Mouse (Mus musculus): ENCODE results near the gene Fancc. TPM values are rescaled to one million over a fixed set of nuclear protein-coding genes. Genes with fewer than 3 reads are reported as not detected.

The Fancc gene
- polyA plus RNA-seq, 1 experiment from 2014 or later, result 23.4 TPM

GRCm38 (mm10) chr13:63528852-63529251 is 31.8 kb upstream of the Fancc start:
- 0% methylated on average over 2 of the region's 2 CpGs for WGBS
- Histone ChIP-seq H3K27ac (peak overlapping the region; percentile 81), H3K4me3 (no peak overlapping the region), H3K27me3 (ENCODE audit: insufficient read depth, poor library complexity, severe bottlenecking) (no peaks in the 10 kb centered on the region), H3K9me3 (no peaks in the 10 kb centered on the region), H3K36me3 (peaks cover 100% of the 10 kb centered on the region), H3K4me1 (replicated peaks) (peaks cover 70% of the 10 kb centered on the region)
- DNase-seq (ENCODE audit: low spot score), result no peak

- Histone ChIP-seq H3K4me3 (peak overlapping the region; percentile 14; the same call in 1 of the 2 replicates), H3K4me1 (replicated peaks) (peaks cover 70% of the 10 kb centered on the region), H3K9me3 (no peaks in the 10 kb centered on the region), H3K36me3 (peaks cover 100% of the 10 kb centered on the region), H3K27me3 (ENCODE audit: insufficient read depth, poor library complexity, severe bottlenecking) (no peaks in the 10 kb centered on the region), H3K27ac (peak overlapping the region; percentile 81)
- DNase-seq (ENCODE audit: low spot score), result peak; percentile 69
- 8% methylated on average over 5 of the region's 5 CpGs for WGBS
Measured at GRCm38 (mm10) chr13:63528164-63528675, 31.1 kb upstream of the Fancc start.

DNA sequence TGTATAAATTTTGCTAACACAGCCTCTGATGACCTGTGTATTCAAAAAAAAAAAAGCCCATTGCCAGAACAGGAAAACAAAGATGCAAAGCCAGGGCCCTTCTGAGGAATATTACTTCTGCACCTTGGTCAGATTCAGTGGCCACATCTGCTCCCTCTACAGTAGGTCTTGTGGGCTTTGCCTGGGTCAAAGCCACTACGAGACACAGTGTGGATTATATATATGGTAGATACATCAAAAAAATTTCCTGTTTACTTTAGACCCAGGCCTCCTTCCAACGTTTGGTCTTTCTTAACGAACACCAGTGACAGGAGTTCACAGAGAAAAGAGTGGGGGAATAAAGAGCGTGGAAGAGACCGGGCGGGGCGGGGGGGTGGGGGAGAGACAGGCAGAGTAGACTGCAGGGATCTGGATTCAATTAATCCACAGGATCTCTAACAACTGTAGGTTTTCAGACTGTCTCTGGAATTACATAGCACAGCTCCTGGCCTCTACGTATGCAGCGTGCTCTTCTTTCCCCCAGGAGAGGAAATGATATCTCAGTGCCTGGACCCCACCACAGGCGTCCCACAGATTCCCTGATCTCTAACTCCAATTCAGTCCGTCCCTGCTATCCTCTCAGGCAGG is 28.6 kb upstream of the Fancc start:
- DNase-seq (ENCODE audit: low spot score), result no peak
- Histone ChIP-seq H3K36me3 (peaks cover 99% of the 10 kb centered on the region), H3K4me1 (replicated peaks) (peaks cover 60% of the 10 kb centered on the region), H3K27ac (peak overlapping the region; percentile 13; the same call in 1 of the 2 replicates), H3K27me3 (ENCODE audit: insufficient read depth, poor library complexity, severe bottlenecking) (no peaks in the 10 kb centered on the region), H3K4me3 (no peak overlapping the region), H3K9me3 (no peaks in the 10 kb centered on the region)
- WGBS, result 59% methylated on average over 11 of the region's 11 CpGs

- H3K36me3 ChIP-seq, result peaks cover 99% of the 10 kb centered on the region
- peaks cover 52% of the 10 kb centered on the region for H3K4me1 ChIP-seq (replicated peaks)
- no peak for DNase-seq (ENCODE audit: low spot score)
- H3K4me3 ChIP-seq, result no peak overlapping the region
- H3K27me3 ChIP-seq (ENCODE audit: insufficient read depth, poor library complexity, severe bottlenecking), result no peaks in the 10 kb centered on the region
- WGBS, result 69% methylated on average over 25 of the region's 25 CpGs
- H3K9me3 ChIP-seq, result no peaks in the 10 kb centered on the region
- peak overlapping the region; percentile 35; the same call in 1 of the 2 replicates for H3K27ac ChIP-seq
Measured at GRCm38 (mm10) chr13:63524608-63525570, 27.8 kb upstream of the Fancc start.

- Histone ChIP-seq H3K36me3 (peaks cover 99% of the 10 kb centered on the region), H3K27ac (no peak overlapping the region), H3K4me1 (replicated peaks) (peaks cover 44% of the 10 kb centered on the region), H3K4me3 (no peak overlapping the region), H3K27me3 (ENCODE audit: insufficient read depth, poor library complexity, severe bottlenecking) (no peaks in the 10 kb centered on the region), H3K9me3 (no peaks in the 10 kb centered on the region)
- WGBS, result 92% methylated on average over 2 of the region's 2 CpGs
- no peak for DNase-seq (ENCODE audit: low spot score)
Measured at GRCm38 (mm10) chr13:63524061-63524460, 27.0 kb upstream of the Fancc start.

GRCm38 (mm10) chr13:63522832-63523231 is 25.8 kb upstream of the Fancc start:
- Histone ChIP-seq H3K36me3 (peaks cover 99% of the 10 kb centered on the region), H3K4me3 (no peak overlapping the region), H3K4me1 (replicated peaks) (peaks cover 32% of the 10 kb centered on the region), H3K27me3 (ENCODE audit: insufficient read depth, poor library complexity, severe bottlenecking) (no peaks in the 10 kb centered on the region), H3K27ac (no peak overlapping the region), H3K9me3 (no peaks in the 10 kb centered on the region)
- WGBS, result 77% methylated on average over 10 of the region's 10 CpGs
- DNase-seq (ENCODE audit: low spot score), result no peak

- H3K36me3 ChIP-seq, result peaks cover 98% of the 10 kb centered on the region
- 94% methylated on average over 6 of the region's 6 CpGs for WGBS
- H3K9me3 ChIP-seq, result no peaks in the 10 kb centered on the region
- no peak overlapping the region for H3K27ac ChIP-seq
- H3K27me3 ChIP-seq (ENCODE audit: insufficient read depth, poor library complexity, severe bottlenecking), result no peaks in the 10 kb centered on the region
- peaks cover 20% of the 10 kb centered on the region for H3K4me1 ChIP-seq (replicated peaks)
- DNase-seq (ENCODE audit: low spot score), result no peak
- no peak overlapping the region for H3K4me3 ChIP-seq
Measured at GRCm38 (mm10) chr13:63520110-63520509, 23.0 kb upstream of the Fancc start.

DNA sequence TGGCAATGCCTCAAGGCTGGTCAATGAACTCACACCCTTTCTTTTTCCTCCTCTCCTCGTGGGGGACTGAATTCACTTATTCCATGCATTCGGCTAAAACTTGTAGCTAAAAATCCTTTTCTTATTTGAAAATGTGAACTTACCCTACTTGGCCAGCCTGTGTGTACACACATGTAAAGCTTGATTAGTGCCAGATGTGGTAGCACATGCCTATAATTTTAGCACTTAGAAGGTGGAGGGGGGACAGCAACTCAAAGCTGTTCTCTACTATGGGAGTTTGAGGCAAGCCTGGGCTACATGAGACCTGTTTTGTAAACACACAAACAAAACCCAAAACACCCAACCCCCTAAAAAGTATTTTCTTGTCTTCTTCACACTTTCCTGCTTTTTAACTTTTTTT is 19.5 kb upstream of the Fancc start:
- WGBS, result 78% methylated on average over 2 of the region's 2 CpGs
- Histone ChIP-seq H3K36me3 (peaks cover 98% of the 10 kb centered on the region), H3K27ac (no peak overlapping the region; the same call in 1 of the 2 replicates), H3K4me1 (replicated peaks) (peaks cover 51% of the 10 kb centered on the region), H3K4me3 (no peak overlapping the region), H3K27me3 (ENCODE audit: insufficient read depth, poor library complexity, severe bottlenecking) (no peaks in the 10 kb centered on the region), H3K9me3 (no peaks in the 10 kb centered on the region)
- peak; percentile 2 for DNase-seq (ENCODE audit: low spot score)

GRCm38 (mm10) chr13:63515542-63515941 is 18.5 kb upstream of the Fancc start:
- H3K4me3 ChIP-seq, result no peak overlapping the region
- DNase-seq (ENCODE audit: low spot score), result peak; percentile 2
- peak overlapping the region; percentile 12; the same call in 1 of the 2 replicates for H3K27ac ChIP-seq
- WGBS, result 68% methylated on average over 5 of the region's 5 CpGs
- no peaks in the 10 kb centered on the region for H3K9me3 ChIP-seq
- no peaks in the 10 kb centered on the region for H3K27me3 ChIP-seq (ENCODE audit: insufficient read depth, poor library complexity, severe bottlenecking)
- peaks cover 99% of the 10 kb centered on the region for H3K36me3 ChIP-seq
- peaks cover 58% of the 10 kb centered on the region for H3K4me1 ChIP-seq (replicated peaks)

DNA sequence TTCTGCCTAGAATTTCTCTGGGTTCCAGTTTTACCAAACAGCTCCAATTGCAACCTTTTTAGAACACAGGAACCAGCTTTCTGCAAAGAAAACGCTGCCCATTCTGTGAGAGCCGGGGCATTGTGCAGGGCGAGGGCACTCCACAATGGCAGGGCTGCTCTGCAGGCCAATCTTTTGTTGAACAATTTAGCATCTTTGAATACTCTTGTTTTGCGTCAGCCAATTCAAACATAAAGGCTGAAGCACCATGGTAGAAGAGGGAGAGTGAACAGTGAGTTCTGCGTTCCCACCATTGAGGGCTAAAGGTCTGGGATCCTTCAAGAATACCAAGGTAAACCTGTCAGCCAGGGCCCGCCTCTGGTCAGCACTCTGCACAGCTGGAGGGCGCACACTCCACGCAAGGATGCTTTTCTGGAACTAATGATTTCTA is 17.9 kb upstream of the Fancc start:
- DNase-seq (ENCODE audit: low spot score), result peak; percentile 37
- Histone ChIP-seq H3K9me3 (no peaks in the 10 kb centered on the region), H3K4me1 (replicated peaks) (peaks cover 58% of the 10 kb centered on the region), H3K27me3 (ENCODE audit: insufficient read depth, poor library complexity, severe bottlenecking) (no peaks in the 10 kb centered on the region), H3K4me3 (no peak overlapping the region; the same call in 1 of the 2 replicates), H3K36me3 (peaks cover 99% of the 10 kb centered on the region), H3K27ac (peak overlapping the region; percentile 76)
- WGBS, result 32% methylated on average over 8 of the region's 8 CpGs

DNA sequence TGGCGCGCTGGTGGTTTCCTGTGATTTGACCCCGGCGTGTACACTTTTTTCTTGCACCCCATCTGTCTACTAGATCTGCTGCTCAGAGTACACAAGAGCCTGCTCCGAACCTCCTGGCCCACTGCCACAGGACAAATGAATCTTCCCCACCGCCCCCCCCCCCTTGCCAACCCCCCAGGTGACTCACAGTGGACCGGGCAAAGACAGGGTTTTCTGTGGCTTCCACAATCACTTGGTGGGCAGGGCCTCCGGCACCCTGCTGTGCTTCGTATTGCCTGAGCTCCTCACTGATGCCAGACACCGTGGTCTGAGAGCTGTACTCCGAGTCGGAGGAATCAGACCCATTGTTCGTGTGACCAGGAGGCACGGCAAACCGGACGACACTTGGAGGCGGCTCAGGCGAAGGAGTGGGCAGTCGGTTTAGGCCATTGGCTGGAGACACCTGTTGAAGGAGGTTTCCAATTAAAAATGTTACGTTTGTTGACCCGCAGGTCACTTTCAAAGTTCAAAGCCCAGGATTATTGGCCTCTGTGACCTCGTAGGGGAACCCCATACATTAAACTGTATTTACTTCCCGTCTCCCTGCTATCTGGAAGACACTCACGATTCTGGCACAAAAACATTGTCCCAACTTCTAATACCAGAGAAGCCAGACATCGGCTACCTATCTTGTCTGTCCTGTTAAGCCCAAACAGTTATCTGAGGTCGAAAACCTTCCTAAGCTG is 16.5 kb upstream of the Fancc start:
- Histone ChIP-seq H3K4me3 (no peak overlapping the region), H3K36me3 (peaks cover 99% of the 10 kb centered on the region), H3K4me1 (replicated peaks) (peaks cover 58% of the 10 kb centered on the region), H3K27me3 (ENCODE audit: insufficient read depth, poor library complexity, severe bottlenecking) (no peaks in the 10 kb centered on the region), H3K27ac (peak overlapping the region; percentile 76), H3K9me3 (no peaks in the 10 kb centered on the region)
- peak; percentile 21 for DNase-seq (ENCODE audit: low spot score)
- 56% methylated on average over 26 of the region's 26 CpGs for WGBS

- 42% methylated on average over 6 of the region's 6 CpGs for WGBS
- H3K4me1 ChIP-seq (replicated peaks), result peaks cover 58% of the 10 kb centered on the region
- H3K27me3 ChIP-seq (ENCODE audit: insufficient read depth, poor library complexity, severe bottlenecking), result no peaks in the 10 kb centered on the region
- peaks cover 98% of the 10 kb centered on the region for H3K36me3 ChIP-seq
- H3K27ac ChIP-seq, result peak overlapping the region; percentile 76; the same call in 1 of the 2 replicates
- H3K4me3 ChIP-seq, result no peak overlapping the region
- DNase-seq (ENCODE audit: low spot score), result peak; percentile 41
- no peaks in the 10 kb centered on the region for H3K9me3 ChIP-seq
Measured at GRCm38 (mm10) chr13:63512411-63512810, 15.3 kb upstream of the Fancc start.
